Mouse (Mus musculus) 416B (cell line): ENCODE data around the gene Rpap1.
A peak's percentile ranks its signal among the peaks of the same experiment; 100 is the strongest.

Experiments used
- DNase-seq: peaks from one replicate; pipeline ENCODE4 v3.0.0; 2011; ENCODE audit warnings: low read depth

Rpap1 gene

GRCm38 (mm10) chr2:119799181-119799960, 12.0 kb upstream of the Rpap1 start:
- DNase-seq, result peak; percentile 29

- DNase-seq, result peak; percentile 70
Observed at GRCm38 (mm10) chr2:119798246-119798927, 11.1 kb upstream of the Rpap1 start.

GRCm38 (mm10) chr2:119797279-119797783, 10.0 kb upstream of the Rpap1 start, which contains the start of gene Tyro3:
TSS of gene Tyro3 (plus strand) at chr2:119797733.
- DNase-seq, result no peak

GRCm38 (mm10) chr2:119789996-119790395, 2.7 kb upstream of the Rpap1 start:
- no peak for DNase-seq

GRCm38 (mm10) chr2:119767246-119767645, 20.1 kb downstream of the Rpap1 start:
- DNase-seq, result peak; percentile 30

GRCm38 (mm10) chr2:119763924-119764323, 23.4 kb downstream of the Rpap1 start:
- no peak for DNase-seq

GRCm38 (mm10) chr2:119762276-119762675, 25.1 kb downstream of the Rpap1 start:
- DNase-seq, result no peak

GRCm38 (mm10) chr2:119760251-119760650, 27.1 kb downstream of the Rpap1 start, which contains the start of gene Ltk:
TSS of gene Ltk (minus strand) at chr2:119760431.
- peak; percentile 60 for DNase-seq

GRCm38 (mm10) chr2:119758844-119759835, 28.2 kb downstream of the Rpap1 start:
- DNase-seq, result no peak

- DNase-seq, result no peak
Observed at GRCm38 (mm10) chr2:119758101-119758843, 29.1 kb downstream of the Rpap1 start.

GRCm38 (mm10) chr2:119757601-119758100, 29.7 kb downstream of the Rpap1 start:
- no peak for DNase-seq

- no peak for DNase-seq
Observed at GRCm38 (mm10) chr2:119749260-119749659, 38.1 kb downstream of the Rpap1 start.

GRCm38 (mm10) chr2:119747554-119747953, 39.8 kb downstream of the Rpap1 start:
- DNase-seq, result no peak

GRCm38 (mm10) chr2:119745281-119745680, 42.1 kb downstream of the Rpap1 start:
- DNase-seq, result peak; percentile 46

GRCm38 (mm10) chr2:119744163-119745111, 42.9 kb downstream of the Rpap1 start:
- DNase-seq, result no peak

- DNase-seq, result no peak
Observed at GRCm38 (mm10) chr2:119743808-119744162, 43.6 kb downstream of the Rpap1 start.

- no peak for DNase-seq
Observed at GRCm38 (mm10) chr2:119743176-119743807, 44.0 kb downstream of the Rpap1 start.

GRCm38 (mm10) chr2:119742461-119743175, 44.7 kb downstream of the Rpap1 start:
- peak; percentile 8 for DNase-seq
